Mouse (Mus musculus) T-cell, adult 2 months (primary cell): Measurements from ENCODE around the gene 1700125H20Rik.
"Not testable (repeated sequence)": the region's sequence is repeated elsewhere in the genome, so short reads cannot be mapped to it uniquely, and the experiment has no call there.

Source experiments
- DNase-seq: peaks from one replicate; pipeline ENCODE4 v3.0.0; 2022; ENCODE audit warnings: low spot score

Gene 1700125H20Rik

GRCm38 (mm10) chr11:85170058-85170740 lies at the start of gene 1700125H20Rik:
Gene 1700125H20Rik, plus strand, starts transcription at chr11:85170404.
- DNase-seq, result peak; percentile 79

GRCm38 (mm10) chr11:85122073-85122472 lies 48.1 kb upstream of the 1700125H20Rik start:
- DNase-seq, result no peak

- no peak for DNase-seq
Measured at GRCm38 (mm10) chr11:85123267-85123992, 46.8 kb upstream of the 1700125H20Rik start.

DNA sequence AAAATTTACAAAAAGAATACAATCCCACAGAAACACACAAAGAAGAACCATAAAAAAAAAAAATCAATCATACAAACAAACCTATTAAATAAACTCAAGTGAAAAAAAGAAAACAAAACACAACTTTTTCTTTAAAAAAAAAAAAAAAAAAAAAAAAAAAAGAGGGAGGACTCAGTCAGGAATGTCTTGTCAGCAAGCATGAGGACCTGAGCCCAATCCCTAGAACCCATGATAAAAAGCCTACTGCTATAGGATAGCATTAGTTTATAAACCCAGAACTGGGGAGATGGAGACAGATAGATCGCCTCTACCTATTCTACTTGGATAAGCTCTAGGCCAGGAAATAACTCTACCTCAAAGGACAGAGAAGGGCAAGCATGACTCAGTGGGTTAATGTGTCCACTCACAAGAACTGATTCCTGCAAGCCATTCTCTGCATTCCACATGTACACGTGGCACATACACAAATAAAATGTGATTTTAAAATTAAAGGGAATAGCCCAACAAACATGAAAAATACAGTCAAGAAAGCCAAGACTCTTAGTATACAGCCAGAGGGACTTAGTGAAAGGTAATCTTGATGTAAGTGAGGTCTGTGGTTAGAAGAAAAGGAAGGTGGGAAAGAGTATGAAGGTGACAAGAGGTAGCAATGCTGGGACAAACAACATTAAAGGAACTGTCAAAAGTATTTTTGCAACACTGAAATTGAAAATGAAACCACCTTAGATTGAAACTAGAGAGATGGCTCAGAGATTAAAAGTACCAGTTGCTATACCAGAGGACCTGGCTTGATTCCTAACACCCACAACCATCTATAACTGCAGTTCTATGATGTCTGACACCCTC lies 43.7 kb upstream of the 1700125H20Rik start:
- DNase-seq, result peak; percentile 8

GRCm38 (mm10) chr11:85128883-85129282 lies 41.3 kb upstream of the 1700125H20Rik start:
- no peak for DNase-seq

DNA sequence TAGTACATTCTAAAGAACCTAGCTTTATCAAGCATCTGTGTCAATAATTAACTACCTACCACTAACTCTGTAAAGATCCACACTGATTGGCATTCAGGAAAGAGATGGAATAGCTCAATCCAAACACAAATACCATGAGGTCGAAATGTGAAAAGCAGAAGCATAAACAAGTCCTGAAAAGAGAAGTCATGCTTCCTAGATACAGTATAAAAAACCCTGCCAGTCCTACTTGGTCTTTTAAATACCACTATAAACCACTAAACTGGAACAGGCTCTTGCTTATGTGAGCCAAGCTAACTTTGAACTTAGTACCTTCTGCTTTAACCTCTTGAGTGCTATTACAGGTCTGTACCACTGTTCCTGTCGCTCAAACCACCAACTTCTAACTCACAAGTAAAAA lies 38.7 kb upstream of the 1700125H20Rik start:
- no peak for DNase-seq

- DNase-seq, result peak; percentile 1
Measured at GRCm38 (mm10) chr11:85138776-85139474, 31.3 kb upstream of the 1700125H20Rik start.

GRCm38 (mm10) chr11:85139581-85140540 lies 30.3 kb upstream of the 1700125H20Rik start, which contains the start of gene Usp32:
Gene Usp32, minus strand, starts transcription at chr11:85140161.
- peak; percentile 96 for DNase-seq

DNA sequence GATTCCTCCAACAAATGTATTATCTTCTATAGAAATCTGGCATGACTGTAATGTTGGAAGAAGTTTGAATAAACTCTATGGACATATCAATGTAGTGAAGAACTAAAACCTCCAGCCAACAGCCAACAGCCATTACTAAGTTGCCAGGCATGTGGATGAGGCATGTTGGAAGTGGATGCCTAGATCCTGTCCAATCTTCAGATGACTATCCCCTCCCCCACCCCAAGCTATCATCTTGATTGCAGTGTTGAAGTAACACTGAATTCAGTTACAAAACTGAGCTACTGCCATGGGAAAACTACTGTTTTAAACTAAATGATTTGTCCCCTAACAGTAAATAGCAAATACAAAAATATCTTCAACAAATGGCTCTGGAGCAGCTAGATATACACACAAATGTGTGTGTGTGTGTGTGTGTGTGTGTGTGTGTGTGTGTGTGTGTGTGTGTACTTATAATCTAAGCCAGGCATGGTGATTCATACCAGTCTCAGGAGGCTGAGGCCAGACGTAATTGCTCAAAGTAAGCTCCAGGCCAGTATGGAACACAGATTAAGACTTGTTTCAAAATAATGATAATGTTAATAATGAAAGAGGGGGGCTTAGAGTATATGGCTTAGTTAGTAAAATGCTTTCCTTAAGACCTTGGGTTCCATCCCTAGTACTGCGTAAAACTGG lies 17.8 kb upstream of the 1700125H20Rik start:
- no peak for DNase-seq

DNA sequence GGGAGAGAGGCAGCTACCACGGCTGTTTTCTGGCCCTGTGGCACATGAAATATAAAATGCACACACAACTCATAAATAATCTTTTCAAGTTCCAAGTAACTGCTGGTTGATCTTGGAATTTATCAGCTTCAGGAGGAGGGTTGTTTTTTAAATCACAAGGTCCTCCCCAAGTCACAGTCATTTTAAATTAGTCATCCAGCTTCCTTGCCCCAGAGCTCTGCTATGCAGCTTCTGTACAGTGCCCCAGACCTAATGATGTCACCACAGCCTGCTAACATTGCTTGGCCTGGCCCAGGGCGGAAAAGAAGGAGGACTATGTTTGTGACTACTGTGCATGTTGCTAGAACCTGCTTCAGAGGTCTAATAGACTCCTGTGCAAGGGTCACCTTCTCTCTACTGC lies 12.9 kb upstream of the 1700125H20Rik start:
- no peak for DNase-seq

DNA sequence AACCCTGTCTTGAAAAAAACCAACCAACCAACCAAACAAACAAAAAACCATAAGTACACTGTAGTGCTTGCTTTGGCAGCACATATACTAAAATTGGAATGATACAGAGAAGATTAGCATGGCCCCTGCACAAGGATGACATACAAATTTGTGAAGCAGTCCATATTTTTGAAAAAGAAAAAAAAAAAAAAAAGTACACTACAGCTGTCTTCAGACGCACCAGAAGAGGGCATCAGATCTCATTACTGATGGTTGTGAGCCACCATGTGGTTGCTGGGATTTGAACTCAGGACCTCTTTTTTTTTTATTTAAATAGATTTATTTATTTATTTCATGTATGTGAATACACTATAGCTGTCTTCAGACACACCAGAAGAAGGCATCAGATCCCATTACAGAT lies 7.2 kb upstream of the 1700125H20Rik start:
- DNase-seq, result not testable (repeated sequence)

DNA sequence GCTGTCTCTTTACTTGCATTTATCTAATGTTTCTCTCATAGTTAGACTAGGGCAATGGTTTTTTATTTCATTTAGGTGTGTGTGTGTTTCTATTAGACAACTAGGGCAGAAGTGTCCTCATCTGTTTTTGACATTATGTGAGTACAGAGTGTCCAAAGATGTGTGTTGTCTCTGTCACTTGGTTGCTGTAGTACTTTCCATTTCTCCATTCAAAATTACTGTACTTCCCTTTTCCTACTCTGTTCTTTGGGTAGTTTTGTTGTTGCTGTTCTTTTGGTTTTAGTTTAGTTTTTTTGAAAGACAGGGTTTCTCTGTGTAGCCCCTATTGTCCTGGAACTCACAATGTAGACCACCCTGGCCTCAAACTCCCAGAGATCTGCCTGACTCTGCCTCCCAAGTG lies 5.8 kb upstream of the 1700125H20Rik start:
- no peak for DNase-seq

- DNase-seq, result no peak
Measured at GRCm38 (mm10) chr11:85167503-85167902, 2.7 kb upstream of the 1700125H20Rik start.

DNA sequence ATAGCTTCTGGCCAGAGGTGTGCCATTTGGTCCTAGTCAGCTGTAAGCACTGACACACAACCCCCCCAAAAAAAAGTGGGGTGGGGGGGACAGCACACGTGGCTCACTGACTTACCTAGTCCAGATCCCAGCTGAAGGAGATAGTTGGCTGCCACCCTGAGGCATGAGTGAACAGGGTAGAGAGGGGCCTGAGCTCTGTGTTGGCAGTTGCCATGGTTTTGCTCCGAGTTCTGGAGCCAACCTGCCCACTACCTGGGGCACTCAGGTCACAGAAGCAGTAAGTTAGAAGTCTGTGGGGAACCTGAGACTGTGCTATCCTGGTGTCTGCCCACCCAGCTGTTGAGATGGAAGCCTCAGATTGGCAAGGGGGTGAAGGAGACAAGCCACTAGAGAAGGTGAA lies 629 bp downstream of the 1700125H20Rik start:
- no peak for DNase-seq

GRCm38 (mm10) chr11:85175941-85176340 lies 5.7 kb downstream of the 1700125H20Rik start:
- no peak for DNase-seq

- no peak for DNase-seq
Measured at GRCm38 (mm10) chr11:85177761-85178160, 7.6 kb downstream of the 1700125H20Rik start.

- DNase-seq, result no peak
Measured at GRCm38 (mm10) chr11:85178413-85178812, 8.2 kb downstream of the 1700125H20Rik start.

DNA sequence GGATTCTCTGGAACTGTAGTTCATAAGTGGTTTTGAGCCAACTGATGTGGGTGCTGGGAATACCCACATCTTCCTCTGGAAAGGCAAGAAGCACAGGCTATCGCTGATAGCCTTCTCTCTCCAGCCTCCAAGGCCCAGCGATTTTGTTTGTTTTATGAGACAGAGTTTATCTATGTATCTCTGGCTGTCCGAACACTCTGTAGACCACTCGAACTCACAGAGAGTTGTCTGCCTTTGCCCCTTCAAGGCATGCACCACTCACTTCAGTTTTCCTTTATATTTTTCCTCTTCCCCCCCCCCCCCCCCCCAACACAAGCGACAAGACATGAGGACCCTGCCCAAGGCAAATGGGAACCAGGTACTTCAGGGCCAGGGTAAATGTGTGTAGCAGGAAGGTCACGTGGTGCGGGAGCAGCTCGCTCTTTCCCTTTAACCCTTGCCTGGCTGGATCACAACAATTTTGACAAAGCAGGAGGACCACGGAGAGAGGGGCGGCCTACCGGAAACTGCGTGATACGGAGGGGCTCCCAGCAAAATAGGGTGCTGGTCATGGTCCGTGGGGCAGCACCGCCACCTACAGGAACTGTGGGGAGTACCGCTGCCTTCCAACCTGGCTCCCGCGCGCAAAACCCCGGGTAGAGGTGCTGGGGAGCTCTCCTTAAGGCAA lies 12.5 kb downstream of the 1700125H20Rik start:
- peak; percentile 63 for DNase-seq

DNA sequence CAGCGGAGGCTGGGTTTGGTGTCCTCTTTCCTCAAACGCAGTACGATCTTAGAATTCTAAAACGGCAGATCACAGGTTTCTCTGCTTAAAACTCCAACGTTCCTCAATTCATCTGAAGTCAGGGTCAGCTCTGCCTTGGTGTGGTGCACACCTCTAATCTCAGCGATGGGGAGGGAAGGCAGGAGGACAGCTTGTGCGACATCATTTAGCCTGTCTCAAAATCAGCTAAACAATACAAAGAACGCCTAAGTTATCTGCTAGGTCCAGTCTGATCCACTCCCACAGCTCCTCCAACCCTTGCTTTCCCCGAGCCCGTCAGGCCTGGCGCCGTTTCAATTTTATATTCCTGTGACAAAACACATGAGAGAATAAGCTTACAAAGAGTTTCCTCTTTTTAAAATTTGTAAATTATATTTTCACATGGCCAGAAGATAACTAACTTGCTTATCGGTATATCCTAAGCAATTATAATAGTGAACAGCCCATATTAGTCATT lies 13.1 kb downstream of the 1700125H20Rik start:
- DNase-seq, result no peak
